Mouse (Mus musculus): ENCODE measurements around the gene Pde1b.

DNA sequence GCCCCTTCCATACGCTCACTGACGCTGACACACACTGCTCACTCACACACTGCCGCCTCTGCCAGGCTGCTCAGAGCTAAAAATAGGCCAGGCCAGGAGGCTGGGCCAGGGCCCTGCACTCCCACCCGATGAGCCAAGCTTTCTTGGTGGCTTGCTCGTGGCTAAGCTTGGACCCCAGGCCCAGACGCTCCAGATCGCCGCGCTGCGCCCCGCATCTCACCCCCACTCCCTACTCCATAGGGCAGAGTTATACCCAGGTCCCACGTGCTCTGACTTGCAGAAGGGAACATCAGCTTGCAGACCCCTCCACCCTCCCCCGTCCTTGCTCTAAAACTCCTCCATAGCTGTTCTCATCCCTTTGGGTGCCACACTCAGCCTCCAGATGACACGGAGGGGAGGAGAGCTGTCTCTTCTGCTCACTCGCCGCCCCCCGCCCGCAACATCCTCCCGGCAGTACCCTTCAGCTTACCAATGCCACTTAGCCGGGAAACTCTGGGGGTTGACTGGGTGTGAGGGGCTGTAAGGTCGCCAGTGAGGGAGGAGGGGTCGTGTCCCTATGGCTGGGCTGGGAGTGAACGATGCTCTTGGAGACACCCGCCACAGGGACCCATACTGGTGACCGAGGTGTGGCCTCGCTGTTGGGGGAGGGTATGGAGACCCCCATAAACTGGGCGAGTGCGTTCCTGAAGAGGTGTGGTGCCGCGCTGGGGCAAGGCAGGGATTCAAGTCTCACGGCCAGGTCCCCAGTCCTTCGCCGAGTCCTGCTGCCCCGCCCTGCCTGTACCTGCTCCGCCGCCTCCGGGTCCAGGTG, 34.4 kb downstream of the Pde1b start:
- TF ChIP-seq CTCF (IDR thresholded peaks at IDR 0.05; ENCODE audit: low read depth, low read length) (no peak), POLR2A (IDR thresholded peaks at IDR 0.05; ENCODE audit: insufficient read depth, low read length) (no peak), EP300 (IDR thresholded peaks at IDR 0.05; ENCODE audit: insufficient read depth, low read depth, low read length) (no peak)
